Mouse (Mus musculus): ENCODE results near the gene Il2rb. TPM values are rescaled to one million over a fixed set of nuclear protein-coding genes. Genes with fewer than 3 reads are reported as not detected.

Il2rb gene
- polyA plus RNA-seq, 1 experiment from 2014 or later = 1.5 TPM

- in situ Hi-C loops (cut with MboI; ENCODE audit: low pct_unique_long_range_greater_than_20kb) = loop anchor here (5.0 kb wide), 2 partner anchors 85 to 350 kb away; no protein-coding TSS in a partner anchor
- DNase-seq (ENCODE audit: low read depth, low spot score) = no peak
- ATAC-seq = no peak
- H3K27me3 ChIP-seq = no peaks in the 10 kb centered on the region
- ChIA-PET CTCF (interaction anchor here (0.7 to 2.7 kb wide), 13 partner anchors 9 to 112 kb away, joined by 3 to 21 read pairs (median 4); partner anchors contain the start of gene Sstr3), POLR2A (interaction anchor here (1.2 to 1.4 kb wide), 3 partner anchors 85 to 95 kb away, joined by 3 to 5 read pairs (median 4); no protein-coding TSS in a partner anchor)
- TF ChIP-seq CTCF (IDR thresholded peaks at IDR 0.05) = no peak
Measured at GRCm38 (mm10) chr15:78532566-78533345, 37.7 kb upstream of the Il2rb start.

- POLR2A ChIA-PET = interaction anchor here (0.5 to 1.4 kb wide), 2 partner anchors 89 to 1868 kb away, joined by 3 to 5 read pairs; no protein-coding TSS in a partner anchor
- H3K27me3 ChIP-seq = no peaks in the 10 kb centered on the region
- ATAC-seq = peak; percentile 76
- in situ Hi-C loops (cut with MboI; ENCODE audit: low pct_unique_long_range_greater_than_20kb) = loop anchor here (5.0 kb wide), 2 partner anchors 85 to 350 kb away; no protein-coding TSS in a partner anchor
- DNase-seq (ENCODE audit: low read depth, low spot score) = peak; percentile 96
- TF ChIP-seq CTCF (IDR thresholded peaks at IDR 0.05) = no peak
- CTCF ChIA-PET = interaction anchor here (0.7 to 2.7 kb wide), 13 partner anchors 10 to 111 kb away, joined by 3 to 21 read pairs (median 4); partner anchors contain the start of gene Sstr3
Measured at GRCm38 (mm10) chr15:78531901-78532469, 36.9 kb upstream of the Il2rb start.

DNA sequence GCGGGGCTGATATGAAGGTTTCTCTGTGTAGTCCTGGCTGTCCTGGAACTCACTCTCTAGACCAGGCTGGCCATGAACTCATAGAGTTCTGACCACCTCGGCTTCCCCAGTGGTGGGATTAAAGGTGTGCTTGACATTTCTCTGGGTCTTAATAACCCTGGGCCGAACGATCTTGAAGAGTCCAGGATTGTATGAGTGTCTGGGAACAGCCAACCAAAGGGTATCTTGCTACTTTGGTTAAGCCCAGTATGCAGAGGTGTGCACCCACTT lies 36.3 kb upstream of the Il2rb start:
- ChIA-PET CTCF (no interaction called here), POLR2A (interaction anchor here (1.1 kb wide), 1 partner anchor 64 kb away, joined by 3 read pairs; no protein-coding TSS in a partner anchor)
- DNase-seq (ENCODE audit: low read depth, low spot score) (no peak), ATAC-seq (no peak)
- no peak for TF ChIP-seq CTCF (IDR thresholded peaks at IDR 0.05)
- no peaks in the 10 kb centered on the region for H3K27me3 ChIP-seq
- in situ Hi-C loops (cut with MboI; ENCODE audit: low pct_unique_long_range_greater_than_20kb) = loop anchor here (5.0 kb wide), 2 partner anchors 84 to 349 kb away; no protein-coding TSS in a partner anchor

DNA sequence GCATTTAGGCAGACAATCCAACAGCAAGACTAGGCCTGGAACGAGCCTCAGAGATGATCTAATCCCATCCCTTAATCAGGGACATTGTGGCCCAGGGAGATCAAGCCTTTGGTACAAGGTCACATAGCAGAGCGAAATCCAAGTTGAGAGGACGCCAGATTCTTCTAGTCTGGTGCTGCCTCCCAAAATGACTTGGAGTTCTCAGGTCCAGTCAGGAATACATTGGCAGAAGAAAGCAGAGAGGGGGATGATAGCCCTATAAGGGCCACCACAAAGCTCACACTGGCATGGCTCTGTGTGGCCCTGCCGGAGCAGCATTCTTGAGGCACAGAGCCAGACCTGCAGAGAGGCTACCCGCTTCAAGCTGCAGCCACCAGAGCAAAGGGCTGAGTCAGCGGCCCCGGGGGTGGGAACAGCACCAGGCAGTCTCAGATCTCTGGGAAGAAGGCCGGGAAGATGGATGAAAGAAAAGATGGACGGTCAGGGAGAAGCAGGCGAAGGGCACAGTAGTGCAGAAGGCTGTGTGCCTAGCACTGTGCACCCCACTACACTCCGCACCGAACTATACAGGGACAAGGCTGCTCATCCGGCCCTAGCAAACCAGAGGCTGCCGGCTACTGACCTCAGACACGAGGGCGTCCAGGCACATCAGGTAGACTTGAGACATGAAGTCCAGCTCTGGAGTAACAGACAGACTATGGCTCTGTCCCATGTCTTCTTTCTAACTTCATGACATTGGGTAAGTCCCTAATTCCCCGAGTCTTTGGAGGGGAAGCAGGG lies 35.8 kb upstream of the Il2rb start, which contains the start of gene C1qtnf6:
Gene C1qtnf6, minus strand, starts transcription at position 746 of the 780 bp plus-strand sequence.
- DNase-seq (ENCODE audit: low read depth, low spot score) (no peak), ATAC-seq (no peak)
- H3K27me3 ChIP-seq = no peaks in the 10 kb centered on the region
- in situ Hi-C loops (cut with MboI; ENCODE audit: low pct_unique_long_range_greater_than_20kb) = loop anchor here (5.0 kb wide), 2 partner anchors 84 to 349 kb away; no protein-coding TSS in a partner anchor
- ChIA-PET CTCF (no interaction called here), POLR2A (interaction anchor here (1.0 to 2.5 kb wide), 5 partner anchors 19 to 124 kb away, joined by 3 to 7 read pairs (median 4); partner anchors contain the start of genes Mpst and Tst)
- no peak for TF ChIP-seq CTCF (IDR thresholded peaks at IDR 0.05)

- no peak for TF ChIP-seq CTCF (IDR thresholded peaks at IDR 0.05)
- ATAC-seq = no peak
- CTCF ChIA-PET = no interaction called here
Measured at GRCm38 (mm10) chr15:78530141-78530540, 35.1 kb upstream of the Il2rb start.

DNA sequence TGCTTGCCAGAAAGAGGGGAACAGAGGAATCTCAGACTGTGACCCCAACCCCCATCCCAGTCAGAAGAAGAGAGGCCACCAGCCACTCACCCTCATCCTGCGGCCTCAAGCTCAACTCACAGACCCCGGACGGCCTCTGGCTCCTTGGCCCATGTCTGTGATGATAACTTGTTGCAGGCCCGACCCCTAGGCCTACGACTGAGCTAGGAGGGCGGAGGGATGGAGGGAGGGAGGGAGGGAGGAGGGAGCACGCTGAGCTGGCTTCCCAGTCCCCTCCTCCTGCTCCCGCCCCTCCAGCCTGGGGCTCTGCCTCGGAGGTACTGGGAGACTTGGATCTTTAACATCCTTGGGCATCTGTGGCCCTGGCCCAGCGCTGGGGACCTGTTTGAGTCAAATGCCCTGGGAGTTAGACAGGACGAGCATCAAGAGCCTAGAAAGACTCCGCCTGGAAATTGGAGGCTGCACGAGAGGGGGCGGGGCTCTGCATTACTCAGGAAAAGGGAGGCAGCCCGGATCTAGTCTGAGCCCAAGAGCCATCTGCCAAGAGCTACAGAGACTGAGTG lies 34.4 kb upstream of the Il2rb start:
- in situ Hi-C loops (cut with MboI; ENCODE audit: low pct_unique_long_range_greater_than_20kb) = no loop called here
- no peaks in the 10 kb centered on the region for H3K27me3 ChIP-seq
- no peak for TF ChIP-seq CTCF (IDR thresholded peaks at IDR 0.05)
- no peak for ATAC-seq
- no peak for DNase-seq (ENCODE audit: low read depth, low spot score)
- ChIA-PET CTCF (interaction anchor here (0.8 to 2.2 kb wide), 3 partner anchors 10 to 82 kb away, joined by 4 to 11 read pairs (median 5); no protein-coding TSS in a partner anchor), POLR2A (interaction anchor here (1.4 to 2.5 kb wide), 2 partner anchors 80 to 123 kb away, joined by 5 to 7 read pairs; partner anchors contain the start of genes Mpst and Tst)

More at GRCm38 (mm10) chr15:78530141-78530540, 35.1 kb upstream of the Il2rb start:
- no peak for DNase-seq (ENCODE audit: low read depth, low spot score)
- POLR2A ChIA-PET = interaction anchor here (0.6 to 2.5 kb wide), 6 partner anchors 19 to 124 kb away, joined by 3 to 7 read pairs (median 4); partner anchors contain the start of genes Mpst and Tst
- H3K27me3 ChIP-seq = no peaks in the 10 kb centered on the region
- in situ Hi-C loops (cut with MboI; ENCODE audit: low pct_unique_long_range_greater_than_20kb) = loop anchor here (5.0 kb wide), 2 partner anchors 83 to 348 kb away; no protein-coding TSS in a partner anchor

GRCm38 (mm10) chr15:78528726-78529411 lies 33.8 kb upstream of the Il2rb start:
- TF ChIP-seq CTCF (IDR thresholded peaks at IDR 0.05) = no peak
- no peaks in the 10 kb centered on the region for H3K27me3 ChIP-seq
- CTCF ChIA-PET = interaction anchor here (0.8 to 2.2 kb wide), 4 partner anchors 10 to 81 kb away, joined by 3 to 11 read pairs (median 4); no protein-coding TSS in a partner anchor
- in situ Hi-C loops (cut with MboI; ENCODE audit: low pct_unique_long_range_greater_than_20kb) = no loop called here
- ATAC-seq = no peak
- POLR2A ChIA-PET = interaction anchor here (2.5 kb wide), 1 partner anchor 79 kb away, joined by 7 read pairs; no protein-coding TSS in a partner anchor
- DNase-seq (ENCODE audit: low read depth, low spot score) = no peak

DNA sequence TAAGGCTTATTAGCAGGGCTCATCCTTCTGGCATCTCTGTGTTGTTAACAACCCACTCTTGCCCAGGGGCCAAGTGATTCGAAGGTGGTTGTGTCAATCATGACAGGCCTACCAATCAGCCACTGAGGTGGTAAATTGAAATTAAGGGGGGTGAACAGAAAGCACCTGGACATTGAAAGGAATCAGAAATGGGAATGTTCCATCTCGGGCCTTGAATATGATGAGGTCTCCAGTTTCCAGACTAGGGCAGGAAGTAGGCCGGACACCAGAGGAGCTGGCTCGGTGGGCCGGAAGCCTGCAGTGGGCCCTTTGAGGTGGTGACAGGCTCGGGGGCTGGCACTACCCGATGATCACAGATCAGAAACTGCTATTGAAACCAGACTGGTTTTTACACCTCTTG lies 32.9 kb upstream of the Il2rb start:
- no peak for TF ChIP-seq CTCF (IDR thresholded peaks at IDR 0.05)
- DNase-seq (ENCODE audit: low read depth, low spot score) (no peak), ATAC-seq (no peak)
- POLR2A ChIA-PET = no interaction called here
- H3K27me3 ChIP-seq = no peaks in the 10 kb centered on the region
- in situ Hi-C loops (cut with MboI; ENCODE audit: low pct_unique_long_range_greater_than_20kb) = no loop called here
- CTCF ChIA-PET = interaction anchor here (0.9 to 2.2 kb wide), 4 partner anchors 9 to 78 kb away, joined by 3 to 11 read pairs (median 4); no protein-coding TSS in a partner anchor

DNA sequence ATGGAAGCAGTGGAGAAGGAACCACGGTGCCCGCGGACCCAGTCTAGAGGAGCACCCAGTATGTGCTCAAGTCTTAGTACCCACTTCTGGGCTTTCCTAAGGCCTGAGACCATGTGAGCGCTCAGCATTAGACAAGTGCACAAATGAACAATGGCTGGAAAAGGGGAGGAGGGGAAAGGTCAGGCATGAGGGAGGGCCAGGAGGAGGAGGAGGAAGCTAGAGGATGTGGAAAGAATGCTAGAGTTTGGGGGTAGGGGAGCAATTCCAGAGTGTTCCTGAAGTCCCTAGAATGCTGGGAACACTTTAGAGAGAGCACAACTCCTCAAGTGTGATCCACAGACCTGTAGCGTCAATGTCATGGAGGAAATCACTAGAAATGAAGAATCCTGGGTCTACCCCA lies 29.1 kb upstream of the Il2rb start:
- ATAC-seq = no peak
- in situ Hi-C loops (cut with MboI; ENCODE audit: low pct_unique_long_range_greater_than_20kb) = no loop called here
- ChIA-PET POLR2A (no interaction called here), CTCF (interaction anchor here (0.8 kb wide), 1 partner anchor 10 kb away, joined by 3 read pairs; no protein-coding TSS in a partner anchor)
- H3K27me3 ChIP-seq = no peaks in the 10 kb centered on the region
- no peak for DNase-seq (ENCODE audit: low read depth, low spot score)
- no peak for TF ChIP-seq CTCF (IDR thresholded peaks at IDR 0.05)

All from Patski (cell line).